Mouse (Mus musculus): ENCODE data around the gene Cyp2g1.
"Not testable (repeated sequence)": the region's sequence is repeated elsewhere in the genome, so short reads cannot be mapped to it uniquely, and the experiment has no call there.

DNA sequence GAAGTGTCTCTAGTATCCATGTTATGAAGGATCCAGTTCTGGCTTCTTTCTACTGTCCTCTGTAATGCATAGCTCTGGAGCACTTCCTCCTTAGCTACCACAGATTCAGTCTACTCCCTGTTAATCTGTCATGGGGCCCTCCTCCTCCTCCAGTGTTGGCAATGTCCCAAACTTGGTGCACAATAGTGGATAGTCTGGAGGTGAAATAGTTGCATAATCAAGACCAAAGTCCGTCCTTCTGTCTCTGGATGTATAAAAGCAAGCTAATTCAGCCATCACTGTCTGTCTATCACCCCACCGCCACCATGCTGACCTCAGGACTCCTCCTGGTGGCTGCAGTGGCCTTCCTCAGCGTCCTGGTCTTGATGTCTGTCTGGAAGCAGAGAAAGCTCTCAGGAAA is 26.4 kb downstream of the Cyp2g1 start, which contains the start of gene Cyp2a5:
- TF ChIP-seq CTCF, POLR2A (IDR thresholded peaks at IDR 0.05; ENCODE audit: extremely low read depth, insufficient read depth, low read length): not testable (repeated sequence)
